Mouse (Mus musculus) gastrocnemius, postnatal 36 days (tissue): ENCODE results near the gene Zfp280d. TPM values are rescaled to one million over a fixed set of nuclear protein-coding genes. Genes with fewer than 3 reads are reported as not detected.
A peak's percentile ranks its signal among the peaks of the same experiment; 100 is the strongest.

Source experiments
- DNase-seq, 2 experiments: peaks; one replicate each; pipeline ENCODE4 v3.0.0; 2022
- intact Hi-C: fragments of 180-260 bp; cut with DNase I; formaldehyde crosslinking; loops from one replicate; pipeline ENCODE4 v1.15.1; 2025
- long read RNA-seq, 2 experiments: library from polyadenylated mRNA; stranded (forward); transcript quantifications; one replicate each; pipeline ENCODE4 v2.0.0; 2021
- total RNA-seq, 2 experiments: library from RNA; stranded (reverse); gene quantifications; 2 replicates each; pipeline ENCODE4 v1.2.3; 2021

Gene Zfp280d
- total RNA-seq: 10 to 100 TPM; 12.2 to 16.0 TPM
- long read RNA-seq, experiment 1, full-length matches to known transcripts: 1 of 3 reads
- long read RNA-seq, experiment 1, partial matches to known transcripts: 1 of 3 reads
- long read RNA-seq, experiment 1, other reads (novel, unspliced or antisense): 1 of 3 reads
- long read RNA-seq, experiment 2, partial matches to known transcripts: 2 of 8 reads
- long read RNA-seq, experiment 2, other reads (novel, unspliced or antisense): 6 of 8 reads

GRCm38 (mm10) chr9:72274677-72275076, at the start of gene Zfp280d:
Gene Zfp280d (plus strand): TSS chr9:72274860.
- DNase-seq: peak; percentile 82 to 89
- intact Hi-C loops: no loop called here

- DNase-seq: no peak
- intact Hi-C loops: no loop called here
Observed at GRCm38 (mm10) chr9:72226536-72226935, 48.1 kb upstream of the Zfp280d start.

- intact Hi-C loops: no loop called here
- DNase-seq: no peak
Observed at GRCm38 (mm10) chr9:72252656-72253055, 22.0 kb upstream of the Zfp280d start.

- intact Hi-C loops: no loop called here
- no peak for DNase-seq
Observed at GRCm38 (mm10) chr9:72255227-72255626, 19.4 kb upstream of the Zfp280d start.

- no peak for DNase-seq
- intact Hi-C loops: no loop called here
Observed at GRCm38 (mm10) chr9:72256646-72257045, 18.0 kb upstream of the Zfp280d start.

GRCm38 (mm10) chr9:72260337-72260736, 14.3 kb upstream of the Zfp280d start:
- intact Hi-C loops: loop anchor here (5.0 kb wide), 1 partner anchor 147 kb away; no protein-coding TSS in a partner anchor

GRCm38 (mm10) chr9:72264859-72265258, 9.8 kb upstream of the Zfp280d start:
- DNase-seq: no peak
- intact Hi-C loops: loop anchor here (5.0 kb wide), 1 partner anchor 142 kb away; no protein-coding TSS in a partner anchor

More at GRCm38 (mm10) chr9:72260337-72260736, 14.3 kb upstream of the Zfp280d start:
- no peak for DNase-seq

- intact Hi-C loops: no loop called here
- no peak for DNase-seq
Observed at GRCm38 (mm10) chr9:72270146-72270545, 4.5 kb upstream of the Zfp280d start.

GRCm38 (mm10) chr9:72273646-72274410, 832 bp upstream of the Zfp280d start:
- DNase-seq: no peak
- intact Hi-C loops: no loop called here

GRCm38 (mm10) chr9:72275101-72275978, 680 bp downstream of the Zfp280d start:
- DNase-seq: peak; percentile 20 to 61
- intact Hi-C loops: no loop called here

- intact Hi-C loops: no loop called here
- DNase-seq: no peak
Observed at GRCm38 (mm10) chr9:72275979-72276500, 1.4 kb downstream of the Zfp280d start.

- no peak for DNase-seq
- intact Hi-C loops: no loop called here
Observed at GRCm38 (mm10) chr9:72276941-72277340, 2.3 kb downstream of the Zfp280d start.

- intact Hi-C loops: no loop called here
Observed at GRCm38 (mm10) chr9:72279943-72280342, 5.3 kb downstream of the Zfp280d start.

GRCm38 (mm10) chr9:72287696-72288095, 13.0 kb downstream of the Zfp280d start:
- intact Hi-C loops: no loop called here
- no peak for DNase-seq

More at GRCm38 (mm10) chr9:72279943-72280342, 5.3 kb downstream of the Zfp280d start:
- DNase-seq: no peak

- no peak for DNase-seq
- intact Hi-C loops: no loop called here
Observed at GRCm38 (mm10) chr9:72288210-72288609, 13.6 kb downstream of the Zfp280d start.

- intact Hi-C loops: no loop called here
- DNase-seq: no peak
Observed at GRCm38 (mm10) chr9:72289094-72289493, 14.4 kb downstream of the Zfp280d start.

GRCm38 (mm10) chr9:72294076-72294475, 19.4 kb downstream of the Zfp280d start:
- intact Hi-C loops: no loop called here

GRCm38 (mm10) chr9:72309765-72310164, 35.1 kb downstream of the Zfp280d start:
- intact Hi-C loops: loop anchor here (10.0 kb wide), 1 partner anchor 55 kb away; no protein-coding TSS in a partner anchor
- no peak for DNase-seq

More at GRCm38 (mm10) chr9:72294076-72294475, 19.4 kb downstream of the Zfp280d start:
- no peak for DNase-seq

GRCm38 (mm10) chr9:72333221-72333620, 58.6 kb downstream of the Zfp280d start:
- no peak for DNase-seq
- intact Hi-C loops: no loop called here

- no peak for DNase-seq
- intact Hi-C loops: no loop called here
Observed at GRCm38 (mm10) chr9:72336069-72336468, 61.4 kb downstream of the Zfp280d start.
